Mouse (Mus musculus): ENCODE data around the gene Wscd2.

DNA sequence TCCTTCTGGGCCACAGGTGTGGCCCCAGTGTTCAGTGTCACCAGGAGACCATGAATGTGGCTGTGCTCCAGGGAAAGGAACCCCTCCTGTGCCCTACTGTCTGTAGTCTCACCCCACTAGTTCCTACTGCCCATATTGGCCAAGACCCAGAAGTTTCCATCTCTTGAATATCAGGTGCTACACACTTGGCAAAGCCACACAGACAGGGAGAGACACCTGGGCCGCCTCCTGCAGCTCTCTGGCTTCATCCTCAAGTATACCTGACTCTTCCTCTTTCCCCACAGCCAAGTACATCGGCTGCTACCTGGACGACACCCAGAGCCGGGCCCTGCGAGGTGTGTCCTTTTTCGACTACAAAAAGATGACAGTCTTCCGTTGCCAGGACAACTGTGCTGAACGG is 67.9 kb downstream of the Wscd2 start:
- TF ChIP-seq POLR2A (IDR thresholded peaks at IDR 0.05; ENCODE audit: insufficient read length, low read depth): no peak
- no peak for TF ChIP-seq USF1 (IDR thresholded peaks at IDR 0.05; ENCODE audit: low read depth)
- no peak for TF ChIP-seq MYOG (IDR thresholded peaks at IDR 0.05; ENCODE audit: control insufficient read depth in 1 of 3, insufficient read depth in 1 of 3, insufficient read length in 2 of 3, low read depth in 2 of 3)
- TF ChIP-seq SRF (IDR thresholded peaks at IDR 0.05; ENCODE audit: control insufficient read depth, insufficient read length, low read depth): no peak
